Mouse (Mus musculus) CD4-positive, CD25-positive, alpha-beta regulatory T cell, adult 9 weeks (primary cell): ENCODE results near the gene Immt. TPM values are rescaled to one million over a fixed set of nuclear protein-coding genes. Genes with fewer than 3 reads are reported as not detected.

ENCODE experiments used
- polyA plus RNA-seq: library from polyadenylated mRNA; unstranded; fragments of 100-300 nt; shearing (Covaris generic); gene quantifications from one replicate; pipeline ENCODE4 v1.2.1, GENCODE M21; 2017

The Immt gene
- polyA plus RNA-seq, result 130 TPM

GRCm38 (mm10) chr6:71830690-71831580, at the start of gene Immt:
Immt (plus strand) TSS chr6:71831331.

DNA sequence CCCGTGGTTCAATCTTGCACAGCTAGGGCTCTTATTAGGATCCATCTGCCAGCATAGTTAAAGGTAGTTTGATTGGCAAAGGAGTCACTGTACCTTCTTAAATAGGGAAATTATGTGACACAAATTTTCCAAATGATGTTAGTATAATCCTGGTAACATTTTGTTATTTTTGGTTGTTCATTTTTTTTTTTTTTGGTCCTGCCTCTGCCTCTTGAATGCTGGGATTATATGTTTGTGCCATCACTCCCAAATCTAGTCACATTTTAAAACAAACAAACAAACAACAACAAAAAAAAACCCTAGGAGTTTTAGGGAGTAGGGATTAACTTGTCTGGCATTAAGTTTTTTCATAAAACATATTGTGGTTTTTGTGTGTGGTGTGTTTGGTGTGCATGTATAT, 4.3 kb upstream of the Immt start, which contains the start of gene Mrpl35:
Gene Mrpl35 (minus strand): TSS at position 101 of the 400 bp plus-strand sequence.

DNA sequence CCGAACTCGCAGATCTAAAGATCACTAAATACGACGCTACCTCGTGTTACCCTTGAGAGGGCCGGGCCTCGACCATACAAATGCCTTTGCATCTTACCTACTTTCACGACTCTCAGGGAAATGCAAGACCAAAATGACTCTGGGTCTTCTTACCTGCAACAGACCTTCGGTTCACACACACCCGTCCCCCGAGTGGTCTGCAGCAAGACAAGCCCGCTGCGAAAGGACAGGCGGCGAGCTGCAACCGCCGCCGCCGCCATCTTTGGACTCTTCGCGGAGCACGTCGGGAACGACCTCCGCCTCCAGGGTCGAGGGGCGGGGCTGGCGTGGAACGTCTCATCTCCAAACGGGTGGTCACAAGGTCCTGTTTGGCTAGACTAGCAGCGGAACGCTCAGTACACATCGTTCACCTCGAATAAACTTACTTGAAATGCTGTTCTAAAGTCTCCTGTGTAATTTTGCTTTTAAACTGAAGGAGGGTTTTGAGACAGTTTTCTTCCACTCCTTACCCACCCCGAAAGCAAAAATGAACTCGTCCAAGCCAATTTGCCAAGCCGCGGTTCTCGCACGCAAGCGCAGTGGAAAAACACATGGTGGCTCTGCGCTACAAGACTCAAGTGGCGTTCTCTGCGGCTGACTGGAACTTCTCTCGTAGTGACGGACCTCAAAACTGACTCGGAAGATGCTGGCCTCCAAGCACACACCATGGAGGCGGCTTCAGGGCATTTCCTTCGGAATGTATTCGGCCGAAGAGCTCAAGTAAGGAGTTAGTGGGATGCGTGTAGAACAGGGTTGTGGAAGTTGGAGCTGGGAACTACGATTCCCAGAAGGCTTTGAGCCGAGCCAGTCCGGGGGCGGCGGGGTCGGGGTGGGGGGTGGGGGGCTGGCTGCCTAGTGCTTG, 77.6 kb downstream of the Immt start, which contains the start of the genes Ptcd3 and Polr1a:
Gene Ptcd3 (minus strand): TSS at position 270 of the 901 bp plus-strand sequence.
Gene Polr1a (plus strand): TSS at position 573 of the 901 bp plus-strand sequence.

Other genes with a start within 250 kb of the Immt start
- gene Kdm3a, start 198.3 kb upstream of the Immt start, polyA plus RNA-seq, result 110 TPM
- 0.74 TPM for gene Reep1, start 123.8 kb upstream of the Immt start, polyA plus RNA-seq
- 52.3 TPM for gene Mrpl35, start 4.4 kb upstream of the Immt start, polyA plus RNA-seq
- gene Ptcd3, start 77.4 kb downstream of the Immt start, polyA plus RNA-seq, result 95.9 TPM
- gene Polr1a, start 77.7 kb downstream of the Immt start, polyA plus RNA-seq, result 40.7 TPM